Mouse (Mus musculus): ENCODE results near the gene Pgd. TPM values are rescaled to one million over a fixed set of nuclear protein-coding genes. Genes with fewer than 3 reads are reported as not detected.
A peak's percentile ranks its signal among the peaks of the same experiment; 100 is the strongest.

Pgd gene
- polyA plus RNA-seq, 1 experiment, result 3.6 TPM

GRCm38 (mm10) chr4:149148084-149148483 lies 18.5 kb downstream of the Pgd start:
- no peak for TF ChIP-seq TAL1 (IDR thresholded peaks at IDR 0.05; ENCODE audit: low read length)
- TF ChIP-seq GATA1 (IDR thresholded peaks at IDR 0.05; ENCODE audit: low read length), result no peak
- no peaks in the 10 kb centered on the region for H3K4me1 ChIP-seq (ENCODE audit: control insufficient read depth)
- peaks cover 2% of the 10 kb centered on the region; the same call in 1 of the 2 replicates for H3K27me3 ChIP-seq (ENCODE audit: control insufficient read depth)
- H3K4me3 ChIP-seq (replicated peaks), result no peak overlapping the region
- H3K9me3 ChIP-seq (ENCODE audit: control insufficient read depth, low read length), result 0 out of 2 replicates have a peak, but pooled peaks cover 2% of the 10 kb centered on the region
- peaks cover 31% of the 10 kb centered on the region for H3K36me3 ChIP-seq (ENCODE audit: control insufficient read depth)

- H3K36me3 ChIP-seq (ENCODE audit: control insufficient read depth), result peaks cover 26% of the 10 kb centered on the region
- H3K4me1 ChIP-seq (ENCODE audit: control insufficient read depth), result no peaks in the 10 kb centered on the region
- TF ChIP-seq GATA1 (IDR thresholded peaks at IDR 0.05; ENCODE audit: low read length) (no peak), TAL1 (IDR thresholded peaks at IDR 0.05; ENCODE audit: low read length) (no peak)
- no peak overlapping the region for H3K4me3 ChIP-seq (replicated peaks)
- H3K9me3 ChIP-seq (ENCODE audit: control insufficient read depth, low read length), result 0 out of 2 replicates have a peak, but pooled peaks cover 2% of the 10 kb centered on the region
- H3K27me3 ChIP-seq (ENCODE audit: control insufficient read depth), result peaks cover 2% of the 10 kb centered on the region; the same call in 1 of the 2 replicates
Observed at GRCm38 (mm10) chr4:149147528-149147927, 19.0 kb downstream of the Pgd start.

DNA sequence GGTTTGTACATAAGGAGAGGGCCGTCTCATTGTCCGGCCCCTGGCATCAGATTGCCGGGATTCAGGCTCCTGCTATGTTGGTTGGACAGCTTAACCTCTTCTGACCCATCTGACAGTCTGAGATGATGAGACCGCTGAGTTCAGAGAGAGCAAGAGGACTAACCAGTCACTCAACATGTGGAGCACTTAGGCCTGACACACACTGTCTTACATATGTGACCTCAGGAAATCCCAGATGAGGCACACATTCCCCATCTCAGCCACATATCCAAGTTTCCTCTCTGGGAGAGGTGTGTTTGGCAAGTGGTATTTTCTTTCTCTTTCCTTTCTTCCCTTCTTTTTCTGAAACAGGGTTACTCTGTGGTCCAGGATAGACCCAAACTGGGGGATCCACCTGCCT lies 21.4 kb downstream of the Pgd start:
- H3K27me3 ChIP-seq (ENCODE audit: control insufficient read depth), result peaks cover 2% of the 10 kb centered on the region; the same call in 1 of the 2 replicates
- TF ChIP-seq TAL1 (IDR thresholded peaks at IDR 0.05; ENCODE audit: low read length), result no peak
- no peak for TF ChIP-seq GATA1 (IDR thresholded peaks at IDR 0.05; ENCODE audit: low read length)
- no peak overlapping the region for H3K4me3 ChIP-seq (replicated peaks)
- H3K9me3 ChIP-seq (ENCODE audit: control insufficient read depth, low read length), result no peaks in the 10 kb centered on the region
- no peaks in the 10 kb centered on the region for H3K4me1 ChIP-seq (ENCODE audit: control insufficient read depth)
- peaks cover 4% of the 10 kb centered on the region for H3K36me3 ChIP-seq (ENCODE audit: control insufficient read depth)

GRCm38 (mm10) chr4:149144459-149144858 lies 22.1 kb downstream of the Pgd start:
- Histone ChIP-seq H3K9me3 (ENCODE audit: control insufficient read depth, low read length) (no peaks in the 10 kb centered on the region), H3K27me3 (ENCODE audit: control insufficient read depth) (peaks cover 2% of the 10 kb centered on the region; the same call in 1 of the 2 replicates), H3K4me3 (replicated peaks) (no peak overlapping the region), H3K4me1 (ENCODE audit: control insufficient read depth) (no peaks in the 10 kb centered on the region), H3K36me3 (ENCODE audit: control insufficient read depth) (no peaks in the 10 kb centered on the region)
- TF ChIP-seq TAL1 (IDR thresholded peaks at IDR 0.05; ENCODE audit: low read length) (no peak), GATA1 (IDR thresholded peaks at IDR 0.05; ENCODE audit: low read length) (no peak)

GRCm38 (mm10) chr4:149143594-149143993 lies 23.0 kb downstream of the Pgd start:
- H3K4me3 ChIP-seq (replicated peaks), result no peak overlapping the region
- TF ChIP-seq GATA1 (IDR thresholded peaks at IDR 0.05; ENCODE audit: low read length) (no peak), TAL1 (IDR thresholded peaks at IDR 0.05; ENCODE audit: low read length) (no peak)

DNA sequence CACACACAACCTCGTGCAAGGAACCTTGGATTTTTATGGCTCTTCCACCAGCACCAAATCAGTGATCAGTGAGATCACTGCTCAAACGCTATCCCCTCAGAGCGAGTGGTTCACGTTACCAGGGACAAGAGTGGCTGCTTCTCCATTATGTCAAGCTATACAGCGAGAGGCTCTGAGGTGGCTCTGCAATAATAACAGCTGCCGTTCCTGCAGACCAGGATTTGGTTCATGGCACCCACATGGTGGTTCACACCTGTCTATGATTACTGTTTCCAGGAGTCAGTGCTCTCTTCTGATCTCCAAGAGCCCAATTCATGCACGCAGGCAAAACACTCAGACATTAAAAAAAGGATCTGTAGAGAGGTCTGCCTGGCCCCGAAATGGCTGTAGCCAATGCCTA lies 28.1 kb downstream of the Pgd start:
- TF ChIP-seq GATA1 (IDR thresholded peaks at IDR 0.05; ENCODE audit: low read length), result no peak
- H3K36me3 ChIP-seq (ENCODE audit: control insufficient read depth), result no peaks in the 10 kb centered on the region
- no peak overlapping the region for H3K4me3 ChIP-seq (replicated peaks)
- H3K4me1 ChIP-seq (ENCODE audit: control insufficient read depth), result peaks cover 13% of the 10 kb centered on the region
- H3K9me3 ChIP-seq (ENCODE audit: control insufficient read depth, low read length), result no peaks in the 10 kb centered on the region
- no peaks in the 10 kb centered on the region for H3K27me3 ChIP-seq (ENCODE audit: control insufficient read depth)

More at GRCm38 (mm10) chr4:149143594-149143993, 23.0 kb downstream of the Pgd start:
- H3K36me3 ChIP-seq (ENCODE audit: control insufficient read depth), result no peaks in the 10 kb centered on the region
- H3K27me3 ChIP-seq (ENCODE audit: control insufficient read depth), result peaks cover 2% of the 10 kb centered on the region; the same call in 1 of the 2 replicates
- H3K9me3 ChIP-seq (ENCODE audit: control insufficient read depth, low read length), result no peaks in the 10 kb centered on the region
- H3K4me1 ChIP-seq (ENCODE audit: control insufficient read depth), result no peaks in the 10 kb centered on the region

DNA sequence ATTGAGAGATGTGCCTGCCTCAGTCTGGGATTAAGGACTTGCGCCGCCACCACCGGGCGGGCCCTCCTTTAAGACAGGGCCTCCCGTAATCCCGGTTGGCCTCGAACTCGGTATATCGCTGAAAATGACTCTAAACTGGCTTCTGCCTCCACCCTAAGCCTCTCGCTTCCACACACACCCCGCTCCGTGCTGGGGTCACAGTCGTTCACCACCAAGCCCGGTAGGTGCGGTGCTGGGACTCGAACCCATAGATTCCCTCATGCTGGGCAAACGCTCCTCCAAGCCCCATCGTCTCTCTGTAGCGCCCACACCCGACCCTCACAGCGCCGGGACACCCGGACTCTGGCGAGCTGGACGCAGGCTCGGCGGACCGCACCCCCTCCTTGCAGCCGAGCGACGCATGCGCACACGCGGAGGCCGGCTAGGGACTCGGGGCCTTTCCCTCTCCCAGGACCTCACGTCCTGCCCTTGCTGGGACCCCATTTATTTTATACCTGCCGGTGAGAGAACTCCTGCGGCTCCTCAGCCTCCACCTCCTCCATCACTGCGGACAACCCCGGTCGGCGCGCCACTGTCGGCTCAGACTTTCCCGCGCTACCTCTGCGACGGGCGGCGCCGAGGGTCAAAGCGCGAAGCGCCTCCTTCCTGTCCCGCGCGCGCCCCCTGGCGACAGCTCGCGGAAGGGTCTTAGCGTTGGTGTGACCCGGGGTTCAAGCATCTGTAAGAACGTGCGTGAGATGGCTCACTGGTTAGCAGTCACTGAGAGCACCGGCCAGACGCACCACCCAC lies 29.4 kb downstream of the Pgd start, which contains the start of gene Cenps:
Gene Cenps (minus strand): TSS at position 648 of the 789 bp plus-strand sequence.
- Histone ChIP-seq H3K4me3 (replicated peaks) (peak within 1 kb of the TSS; percentile 92), H3K4me1 (ENCODE audit: control insufficient read depth) (peaks cover 13% of the 10 kb centered on the region), H3K9me3 (ENCODE audit: control insufficient read depth, low read length) (no peaks in the 10 kb centered on the region), H3K27me3 (ENCODE audit: control insufficient read depth) (no peaks in the 10 kb centered on the region), H3K36me3 (ENCODE audit: control insufficient read depth) (peaks cover 5% of the 10 kb centered on the region)
- TF ChIP-seq GATA1 (IDR thresholded peaks at IDR 0.05; ENCODE audit: low read length) (no peak), TAL1 (IDR thresholded peaks at IDR 0.05; ENCODE audit: low read length) (no peak)

DNA sequence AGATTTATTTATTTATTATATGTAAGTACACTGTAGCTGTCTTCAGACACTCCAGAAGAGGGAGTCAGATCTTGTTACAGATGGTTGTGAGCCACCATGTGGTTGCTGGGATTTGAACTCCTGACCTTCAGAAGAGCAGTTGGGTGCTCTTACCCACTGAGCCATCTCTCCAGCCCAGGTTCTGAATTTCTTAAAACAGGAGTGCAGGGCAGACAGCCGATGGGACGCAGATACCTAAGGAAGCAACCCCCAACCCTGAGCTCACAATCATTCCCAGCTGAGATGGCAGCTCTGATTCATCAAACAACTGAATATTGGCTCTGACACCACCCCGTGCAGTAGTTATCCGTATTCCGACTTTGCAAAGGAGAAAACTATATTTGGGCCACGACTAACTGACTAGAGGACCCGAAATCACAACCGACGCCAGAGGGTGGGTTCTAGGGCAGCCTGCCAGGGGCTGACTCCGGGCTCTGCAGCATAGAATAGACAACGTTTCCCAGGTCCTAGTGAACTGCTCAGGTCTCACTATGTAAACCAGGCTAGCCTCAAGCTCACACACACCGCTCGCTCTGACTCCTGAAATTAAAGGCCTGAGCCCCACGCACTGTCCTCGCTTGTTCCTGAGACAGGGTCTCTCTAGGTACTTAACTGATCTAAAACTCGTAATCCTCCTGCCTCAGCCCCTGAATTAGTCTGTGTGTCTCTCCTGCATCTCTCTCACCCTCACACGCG lies 30.3 kb downstream of the Pgd start:
- H3K9me3 ChIP-seq (ENCODE audit: control insufficient read depth, low read length), result no peaks in the 10 kb centered on the region
- peaks cover 13% of the 10 kb centered on the region for H3K4me1 ChIP-seq (ENCODE audit: control insufficient read depth)
- H3K4me3 ChIP-seq (replicated peaks), result peak overlapping the region; percentile 92
- no peaks in the 10 kb centered on the region for H3K27me3 ChIP-seq (ENCODE audit: control insufficient read depth)
- no peak for TF ChIP-seq TAL1 (IDR thresholded peaks at IDR 0.05; ENCODE audit: low read length)
- TF ChIP-seq GATA1 (IDR thresholded peaks at IDR 0.05; ENCODE audit: low read length), result no peak
- peaks cover 13% of the 10 kb centered on the region for H3K36me3 ChIP-seq (ENCODE audit: control insufficient read depth)

GRCm38 (mm10) chr4:149133395-149133794 lies 33.2 kb downstream of the Pgd start:
- no peak for TF ChIP-seq GATA1 (IDR thresholded peaks at IDR 0.05; ENCODE audit: low read length)
- TF ChIP-seq TAL1 (IDR thresholded peaks at IDR 0.05; ENCODE audit: low read length), result no peak
- Histone ChIP-seq H3K9me3 (ENCODE audit: control insufficient read depth, low read length) (no peaks in the 10 kb centered on the region), H3K4me3 (replicated peaks) (no peak overlapping the region), H3K36me3 (ENCODE audit: control insufficient read depth) (peaks cover 36% of the 10 kb centered on the region), H3K4me1 (ENCODE audit: control insufficient read depth) (peaks cover 13% of the 10 kb centered on the region), H3K27me3 (ENCODE audit: control insufficient read depth) (no peaks in the 10 kb centered on the region)

Data from erythroblast, embryonic 14.5 days (primary cell).